Mouse (Mus musculus) right cerebral cortex, postnatal 4 days (tissue): ENCODE data around the gene Kcnk7.

ENCODE experiments used
- DNase-seq: peaks from one replicate; pipeline ENCODE4 v3.0.0-alpha.2; 2022

The Kcnk7 gene

DNA sequence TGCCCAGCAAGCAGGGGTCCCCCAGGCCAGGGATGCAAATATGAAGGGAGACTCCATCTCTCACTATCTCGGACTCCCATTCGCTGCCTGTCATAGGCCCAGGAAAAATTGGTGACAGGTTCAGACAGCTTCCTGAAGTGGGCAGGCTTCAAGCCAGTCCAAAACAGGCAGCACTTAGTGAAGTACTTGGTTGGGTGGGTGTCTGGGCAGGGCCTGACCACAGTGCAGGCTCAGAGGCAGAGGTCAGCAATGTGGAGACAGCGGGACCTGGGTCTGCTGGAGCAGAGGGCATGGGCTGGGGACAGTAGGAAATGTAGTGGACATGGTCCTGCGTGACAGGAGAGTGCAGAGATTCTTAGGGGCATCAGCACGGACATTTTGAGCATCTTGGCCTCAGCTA, 12.6 kb upstream of the Kcnk7 start:
- no peak for DNase-seq

DNA sequence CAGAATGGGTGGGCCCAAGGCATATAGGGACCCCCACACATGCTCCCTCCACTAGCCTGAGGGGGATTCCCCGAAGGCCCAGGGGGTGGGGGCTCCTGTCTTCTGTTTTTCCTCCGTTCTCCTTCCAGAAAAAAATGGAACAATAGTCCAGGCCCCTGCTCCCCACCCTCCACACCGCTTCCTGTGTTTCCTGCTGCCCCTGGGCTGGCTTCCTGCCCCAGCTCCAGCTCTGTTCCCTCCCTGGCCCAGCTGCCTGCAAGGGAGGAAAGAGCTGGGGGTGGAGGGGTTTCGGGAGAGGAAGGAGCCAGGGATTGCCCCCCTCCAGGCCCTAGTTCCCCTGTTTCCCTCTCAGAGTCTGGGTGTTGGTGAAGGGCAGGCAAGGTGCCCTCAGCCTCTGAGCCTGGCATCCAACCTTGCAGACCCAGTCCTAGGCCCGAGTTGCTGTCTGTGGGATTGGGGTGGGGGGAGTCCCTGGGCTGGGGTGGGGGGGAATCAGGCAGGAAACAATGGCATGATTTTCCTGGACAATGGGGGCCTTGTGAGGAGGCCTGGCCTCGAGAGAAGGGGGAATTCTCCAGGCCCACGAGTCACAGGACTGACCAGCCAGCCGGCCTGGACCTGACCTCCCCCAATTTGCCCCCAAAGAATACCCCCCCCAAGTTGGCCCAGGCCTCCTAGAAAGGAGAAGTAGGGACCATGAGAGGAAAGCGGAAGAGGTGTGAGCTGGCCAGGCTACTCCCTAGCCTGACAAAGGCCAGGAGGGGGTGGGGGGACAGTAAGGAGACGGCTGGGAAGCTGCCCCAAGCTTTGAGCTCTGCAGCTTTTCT, 11.9 kb upstream of the Kcnk7 start:
- DNase-seq, result no peak

DNA sequence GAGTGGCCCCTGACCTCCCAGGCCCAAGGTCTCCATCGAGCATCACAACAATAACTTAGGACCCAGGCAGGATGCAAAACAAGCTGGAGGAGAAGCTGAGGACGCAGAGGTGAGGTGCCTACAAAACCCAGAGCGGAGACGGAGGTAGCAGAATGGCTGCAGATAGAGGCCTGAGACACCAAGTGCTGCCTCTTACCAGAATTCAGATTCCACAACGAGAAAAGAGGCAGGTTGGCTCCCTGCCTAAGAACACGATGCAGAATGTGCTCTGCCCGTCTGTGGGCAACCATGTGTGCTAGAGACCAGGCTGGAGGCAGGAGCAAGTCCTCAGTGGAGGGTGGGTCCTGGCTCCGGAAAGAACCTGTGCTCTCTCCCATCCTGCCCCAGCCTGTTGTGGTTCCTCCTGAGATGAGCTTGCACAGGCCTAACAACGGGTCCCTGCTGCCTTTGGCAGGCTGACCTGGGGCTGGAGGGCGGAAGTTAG, 11.2 kb upstream of the Kcnk7 start:
- DNase-seq, result no peak

DNA sequence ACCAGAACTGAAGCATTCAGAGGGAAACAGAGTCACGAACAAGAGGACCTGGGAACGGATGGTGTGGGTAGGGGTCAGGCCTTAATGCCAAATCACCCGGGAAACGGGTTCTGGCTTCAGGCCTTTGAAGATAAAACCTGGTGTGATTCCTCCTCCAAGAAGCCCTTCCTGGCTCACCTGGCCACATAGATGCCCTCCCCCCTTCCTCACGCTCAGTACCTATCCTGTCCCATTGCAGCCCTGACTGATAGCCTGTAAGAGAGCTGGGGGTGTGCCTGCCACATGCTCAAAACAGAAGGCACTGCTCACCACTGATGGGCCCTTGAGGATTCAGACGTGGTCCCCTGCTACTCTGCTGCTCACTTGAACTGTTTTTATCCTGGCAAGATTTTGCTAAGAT, 10.4 kb upstream of the Kcnk7 start:
- no peak for DNase-seq

DNA sequence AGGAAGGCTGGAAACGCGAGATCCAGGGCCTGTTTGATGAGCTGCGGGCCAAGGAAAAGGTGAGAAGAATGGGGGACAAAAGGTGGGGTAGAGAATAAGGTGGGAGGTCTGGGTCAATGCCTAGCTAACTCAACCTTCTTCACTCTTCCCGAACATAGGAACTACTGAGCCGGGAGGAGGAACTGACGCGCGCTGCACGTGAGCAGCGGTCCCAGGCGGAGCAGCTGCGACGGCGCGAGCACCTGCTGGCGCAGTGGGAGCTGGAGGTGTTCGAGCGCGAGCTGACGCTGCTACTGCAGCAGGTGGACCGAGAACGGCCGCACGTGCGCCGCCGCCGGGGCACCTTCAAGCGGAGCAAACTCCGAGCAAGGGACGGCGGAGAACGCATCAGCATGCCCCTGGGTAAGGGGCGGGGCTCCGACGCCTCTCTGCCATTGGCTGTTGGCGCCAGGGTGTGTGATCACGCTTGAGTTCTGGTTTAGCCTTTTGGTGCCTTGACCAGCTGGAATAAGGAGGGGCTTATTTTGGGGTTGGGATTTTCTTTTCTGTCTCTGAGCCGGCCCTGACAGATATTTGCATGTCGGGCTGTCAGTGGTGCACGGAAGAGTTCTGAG, 8.2 kb upstream of the Kcnk7 start:
- no peak for DNase-seq

DNA sequence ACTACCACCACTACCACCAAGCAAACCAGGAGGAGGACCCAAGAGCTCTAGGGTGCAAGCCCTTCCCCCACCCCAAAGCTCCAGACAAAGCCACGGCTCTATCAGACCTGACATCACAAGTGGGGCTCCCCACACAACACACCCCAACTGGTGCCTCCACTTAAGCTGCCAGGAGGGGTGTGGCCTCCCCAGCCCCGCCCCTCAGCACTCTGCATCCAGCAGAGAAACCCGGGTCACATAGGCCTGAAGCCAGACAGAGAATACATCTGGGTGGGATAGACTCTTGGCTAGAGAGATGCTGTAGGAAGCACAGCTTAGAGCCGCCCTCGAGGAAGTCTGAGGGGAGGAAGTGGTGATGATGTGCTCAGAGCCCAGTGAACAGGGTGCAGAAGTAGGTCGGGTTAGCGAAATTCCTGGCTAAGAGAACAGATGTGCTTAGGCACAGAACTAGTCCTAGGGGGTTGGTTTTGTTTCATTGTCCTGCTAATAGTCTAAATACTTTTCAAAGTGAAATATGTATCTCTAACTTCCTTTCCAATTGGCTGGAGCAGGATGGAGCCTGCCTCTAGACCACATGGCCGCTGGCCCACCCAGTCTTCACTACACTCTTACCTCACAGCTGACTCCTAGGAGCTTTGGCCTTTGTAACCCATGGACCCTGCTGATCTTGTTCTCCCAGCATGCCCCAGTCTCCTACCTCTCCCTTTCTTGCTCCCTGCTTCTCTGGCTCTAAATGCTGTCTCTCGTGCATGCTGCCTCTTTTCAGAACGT, 819 bp downstream of the Kcnk7 start:
- no peak for DNase-seq

DNA sequence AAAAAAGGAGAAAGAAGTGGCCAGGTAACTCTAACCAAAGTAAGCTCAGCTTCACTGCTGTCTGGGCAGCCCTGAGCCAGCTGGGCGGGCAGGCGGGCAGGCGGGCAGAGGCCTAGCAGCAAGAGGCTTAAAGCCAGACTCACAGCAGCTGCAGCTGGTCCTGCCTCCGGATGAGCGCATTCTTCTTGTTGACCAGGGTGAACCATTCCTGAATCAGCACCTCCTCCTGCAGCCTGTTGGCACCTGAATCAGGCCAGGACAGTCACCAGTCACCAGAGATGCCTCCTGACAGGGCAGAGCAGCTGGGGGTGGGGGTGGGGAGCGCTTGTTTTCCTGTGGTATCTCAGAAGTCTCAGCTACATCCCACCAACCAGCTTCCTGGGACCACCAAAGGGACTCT, 5.9 kb downstream of the Kcnk7 start:
- DNase-seq, result no peak

DNA sequence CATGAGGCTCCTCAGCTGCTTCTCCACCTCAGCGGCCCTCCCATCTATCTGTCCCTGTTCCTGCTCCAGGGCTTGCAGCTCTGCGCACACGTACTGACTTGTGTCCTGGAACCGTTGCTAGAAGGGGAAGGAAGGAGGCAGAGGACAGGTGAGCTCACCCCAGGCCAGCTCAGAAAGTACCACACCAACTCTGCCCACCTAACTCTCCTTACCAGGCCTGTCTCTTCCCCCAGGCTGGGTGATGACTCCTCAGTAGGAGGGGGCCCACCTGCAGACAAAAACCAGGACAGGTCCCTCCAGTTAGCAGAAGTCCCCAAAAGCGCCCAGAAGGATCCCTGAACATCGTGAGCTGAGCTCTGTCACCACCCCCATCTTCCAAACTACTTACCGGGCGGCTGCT, 6.4 kb downstream of the Kcnk7 start:
- DNase-seq, result no peak

DNA sequence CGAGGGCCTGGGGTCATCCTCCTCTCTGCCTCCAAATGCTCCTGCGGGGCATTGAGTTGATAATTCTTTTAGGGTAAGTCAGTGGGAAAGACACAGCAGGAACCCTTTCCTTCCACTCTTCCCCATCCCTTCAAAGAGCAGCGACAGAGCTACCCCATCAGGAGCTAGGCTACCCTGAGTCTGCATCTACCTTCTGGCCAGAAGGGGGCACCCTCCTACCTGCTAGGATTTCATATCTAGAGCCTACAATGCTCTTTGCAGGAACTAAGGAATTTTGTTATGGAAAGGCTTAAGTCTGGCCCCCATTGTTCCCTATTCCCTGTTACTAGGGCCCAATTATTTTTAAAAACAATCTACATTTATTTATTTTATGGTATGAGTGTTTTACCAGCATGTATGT, 7.1 kb downstream of the Kcnk7 start:
- DNase-seq, result peak; percentile 64

DNA sequence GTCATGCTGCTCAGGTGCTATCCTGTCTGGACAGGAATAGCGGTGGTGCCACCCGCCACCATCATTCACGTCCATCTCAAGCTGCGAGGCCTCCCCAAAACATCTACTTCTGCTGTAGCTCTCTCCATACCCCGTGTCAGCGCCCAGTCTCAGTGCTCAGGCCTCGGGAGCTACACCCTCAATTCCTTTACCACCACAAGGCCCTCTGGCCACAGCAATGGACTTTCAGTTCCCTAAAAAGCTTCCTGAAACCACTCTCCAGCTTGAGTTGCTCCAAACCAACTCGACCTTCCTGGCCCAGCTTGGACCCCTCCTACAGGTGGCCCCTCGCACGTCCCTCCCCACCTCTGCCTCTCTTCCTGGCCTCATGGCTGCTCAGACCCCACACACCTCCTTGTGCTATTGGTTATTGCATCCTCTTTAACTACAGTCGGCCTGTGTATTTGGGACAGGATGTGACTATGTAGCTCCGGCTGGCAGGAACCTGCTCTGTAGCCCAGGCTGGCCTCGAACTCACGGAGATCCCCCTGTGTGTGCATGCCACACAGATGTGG, 7.8 kb downstream of the Kcnk7 start:
- no peak for DNase-seq

DNA sequence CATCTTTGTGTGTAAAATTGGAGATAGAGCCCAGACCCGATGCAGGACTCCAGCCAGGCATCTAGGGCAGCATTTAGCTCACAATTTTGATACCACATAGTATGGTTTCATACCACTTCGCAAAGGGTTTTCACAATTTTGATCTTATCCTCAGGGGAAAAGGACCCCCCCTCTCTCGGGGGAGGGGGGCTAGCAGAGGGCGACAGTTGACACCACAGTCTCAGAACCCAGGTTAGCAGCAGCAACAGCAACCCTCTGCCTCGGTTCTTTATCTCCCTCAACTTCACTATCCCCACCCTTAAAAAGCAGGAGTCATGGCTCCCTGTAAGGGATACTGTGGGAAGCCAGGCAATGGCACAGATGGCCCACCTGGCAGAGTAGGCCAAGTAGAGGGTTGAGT, 9.1 kb downstream of the Kcnk7 start:
- no peak for DNase-seq

DNA sequence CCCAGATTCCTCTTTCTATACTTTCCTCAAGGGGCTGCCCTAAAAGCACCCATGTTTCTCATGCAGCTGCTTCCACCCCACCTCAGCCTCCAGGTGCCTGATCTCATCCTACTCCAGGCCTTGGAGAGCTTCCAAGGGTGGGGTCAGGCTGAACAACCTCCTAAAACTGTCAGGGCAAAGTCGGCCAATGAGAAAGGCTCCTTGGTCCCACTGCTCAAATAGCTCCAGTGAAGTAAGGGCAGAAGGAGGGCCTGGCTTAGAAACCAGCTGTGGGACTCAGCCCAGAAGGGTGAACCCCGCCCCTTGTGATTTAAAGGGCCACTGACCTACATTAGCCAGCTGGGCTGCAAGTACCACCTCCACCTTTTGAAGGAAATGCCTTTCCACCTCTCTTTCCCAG, 9.6 kb downstream of the Kcnk7 start:
- DNase-seq, result no peak

DNA sequence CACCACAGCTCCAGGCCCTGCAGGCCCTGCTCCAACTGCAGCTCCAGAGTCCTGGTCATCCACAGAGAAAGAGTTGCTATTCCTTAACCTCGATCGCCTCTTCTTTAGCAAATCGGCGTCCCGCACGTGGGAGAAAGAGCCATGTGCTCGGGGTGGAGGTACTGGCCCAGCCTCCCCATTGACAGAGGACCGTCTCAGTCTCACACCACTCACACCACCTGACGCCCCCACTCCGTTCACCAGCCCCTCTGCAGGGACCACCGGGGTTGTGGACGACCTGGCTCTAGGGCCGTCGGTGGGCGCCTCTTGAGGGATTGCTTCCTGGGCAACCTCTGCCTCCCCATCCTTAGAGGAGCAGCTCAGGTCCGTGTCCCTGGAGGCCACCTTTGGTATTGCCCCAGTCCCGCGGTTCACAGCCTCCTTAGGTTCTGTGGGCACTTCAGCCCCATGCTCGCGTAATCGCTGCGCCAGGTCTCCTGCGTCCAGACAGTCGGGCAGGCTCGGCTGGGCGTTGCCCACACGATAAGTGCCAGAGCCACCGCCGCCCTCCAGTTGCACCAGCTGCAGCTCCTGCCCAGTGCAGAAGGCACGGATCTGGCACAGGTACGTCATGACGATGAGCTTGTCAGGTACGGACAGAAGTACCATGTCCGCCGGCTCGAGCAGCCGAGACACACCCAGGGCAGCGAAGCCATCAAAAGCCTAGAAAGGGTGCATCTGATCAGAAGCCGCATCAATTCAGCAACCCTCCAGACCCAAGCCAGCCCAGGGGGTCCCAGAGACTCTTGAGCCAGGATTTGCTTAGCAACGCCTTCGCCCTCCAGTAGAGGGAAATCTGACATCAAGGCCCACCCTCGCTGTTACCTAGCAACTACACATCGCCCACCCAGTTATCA, 11.9 kb downstream of the Kcnk7 start:
- peak; percentile 57 for DNase-seq

DNA sequence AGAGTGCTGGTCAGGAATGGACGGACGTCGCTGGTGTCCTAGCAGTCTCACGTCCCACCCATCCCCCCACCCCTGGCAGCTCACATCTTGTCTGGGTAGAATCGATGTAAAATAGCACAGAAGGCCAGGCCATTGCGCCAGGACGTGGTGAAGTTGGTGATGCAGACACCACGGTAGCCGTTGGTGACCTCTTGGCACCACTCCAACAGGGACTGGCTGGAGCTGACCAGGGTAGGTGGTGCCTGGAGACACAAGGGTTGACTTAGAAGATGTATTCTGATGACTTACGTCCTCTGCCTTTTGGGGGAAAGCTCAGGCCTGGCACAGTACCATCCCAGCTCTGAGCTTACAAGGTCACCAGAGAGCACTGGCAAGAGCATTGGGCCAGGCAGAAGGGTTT, 12.8 kb downstream of the Kcnk7 start:
- no peak for DNase-seq

DNA sequence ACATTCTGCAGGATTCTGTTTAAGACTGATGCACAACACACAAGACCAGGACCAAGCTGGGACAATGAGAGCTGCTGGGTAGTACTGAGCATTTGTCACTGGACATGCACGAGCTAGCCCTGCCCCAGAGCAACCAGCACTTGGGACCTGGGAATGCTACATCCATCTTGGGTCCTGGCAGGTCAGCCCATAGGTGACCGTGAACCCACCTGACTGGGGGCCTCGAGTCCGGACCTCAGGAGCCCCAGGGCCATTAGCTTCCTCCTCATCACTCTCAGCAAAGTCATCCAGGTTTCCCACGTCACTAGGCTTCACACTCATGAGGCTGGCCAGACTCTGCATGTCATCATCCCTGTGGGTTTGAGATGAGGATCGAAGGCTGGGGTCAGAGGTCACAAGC, 17.1 kb downstream of the Kcnk7 start:
- DNase-seq, result no peak

DNA sequence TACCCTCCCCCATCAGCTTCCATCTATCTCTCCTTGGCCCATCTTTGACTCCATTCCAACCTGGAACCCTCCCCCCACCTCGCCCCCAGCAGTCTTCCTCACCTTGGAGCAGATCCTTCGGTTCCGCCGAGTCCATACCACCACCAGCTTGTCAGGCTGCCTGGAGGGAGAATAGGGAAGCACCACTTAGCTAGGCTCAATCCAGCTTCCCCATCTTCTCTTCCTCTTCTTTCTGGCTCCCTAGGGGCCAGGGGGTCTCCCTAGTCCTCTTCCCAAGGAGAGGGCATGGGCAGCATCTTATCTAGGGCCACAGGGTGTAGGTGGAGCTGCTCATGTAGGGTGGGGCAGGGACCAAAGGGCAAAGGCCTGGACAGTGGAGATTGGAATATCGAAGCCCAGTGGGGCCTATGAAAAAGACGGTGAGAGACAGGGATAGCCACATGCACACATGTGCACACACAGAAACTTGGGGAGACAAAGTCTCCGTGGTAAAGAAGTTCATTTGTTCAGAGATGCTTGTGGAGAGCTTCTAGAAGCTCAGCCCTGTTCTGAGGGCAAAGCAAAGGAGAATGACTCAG, 18.8 kb downstream of the Kcnk7 start:
- no peak for DNase-seq

DNA sequence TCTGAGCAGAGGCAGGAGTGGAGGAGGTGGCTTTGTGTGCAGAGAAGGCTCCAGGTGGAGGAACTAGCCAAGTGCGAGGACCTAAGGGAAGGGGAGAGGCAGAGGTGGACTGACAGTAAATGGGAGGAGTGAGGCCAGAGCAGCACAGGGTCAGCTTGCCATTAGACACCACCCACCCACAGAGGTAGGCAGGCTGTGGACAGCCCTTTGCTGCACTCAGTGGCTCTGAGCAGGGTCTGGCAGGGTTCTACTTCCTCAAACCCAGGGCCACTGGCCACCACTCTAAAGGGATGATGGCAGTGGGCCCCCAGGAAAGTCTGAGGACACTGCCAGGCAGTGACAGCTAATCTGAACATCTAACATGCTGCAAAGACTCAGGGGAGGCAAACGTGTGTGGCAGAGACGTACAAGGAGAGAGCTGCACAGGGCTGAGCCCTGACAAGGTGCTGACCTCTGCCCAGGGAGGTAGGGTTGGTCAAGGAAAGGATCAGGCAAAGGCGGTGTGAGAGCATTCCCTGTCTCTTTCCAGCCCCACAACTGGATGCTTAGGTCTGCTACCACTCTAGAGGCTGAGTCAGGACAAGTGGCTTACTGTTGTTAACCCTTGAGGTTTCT, 19.9 kb downstream of the Kcnk7 start:
- DNase-seq, result no peak

DNA sequence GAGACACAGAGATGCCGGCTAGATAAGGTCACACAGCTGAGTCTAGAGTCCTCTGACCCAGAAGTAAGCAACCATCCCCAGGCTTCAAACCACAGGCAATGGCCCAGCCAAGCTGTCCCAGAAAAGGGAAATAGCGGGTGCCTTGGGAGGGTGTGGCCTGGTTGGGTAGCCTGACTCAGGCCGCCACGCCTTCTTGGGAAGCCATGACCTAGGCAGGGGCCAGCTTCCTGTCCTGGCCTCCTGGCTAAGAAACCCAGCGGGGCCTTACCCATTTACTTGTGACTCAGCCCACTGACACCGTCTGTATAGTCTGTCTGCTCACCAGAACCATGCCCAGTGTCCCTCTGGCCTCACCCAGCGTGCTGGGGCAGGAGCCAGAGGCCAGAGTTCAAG, 20.4 kb downstream of the Kcnk7 start:
- DNase-seq, result no peak

DNA sequence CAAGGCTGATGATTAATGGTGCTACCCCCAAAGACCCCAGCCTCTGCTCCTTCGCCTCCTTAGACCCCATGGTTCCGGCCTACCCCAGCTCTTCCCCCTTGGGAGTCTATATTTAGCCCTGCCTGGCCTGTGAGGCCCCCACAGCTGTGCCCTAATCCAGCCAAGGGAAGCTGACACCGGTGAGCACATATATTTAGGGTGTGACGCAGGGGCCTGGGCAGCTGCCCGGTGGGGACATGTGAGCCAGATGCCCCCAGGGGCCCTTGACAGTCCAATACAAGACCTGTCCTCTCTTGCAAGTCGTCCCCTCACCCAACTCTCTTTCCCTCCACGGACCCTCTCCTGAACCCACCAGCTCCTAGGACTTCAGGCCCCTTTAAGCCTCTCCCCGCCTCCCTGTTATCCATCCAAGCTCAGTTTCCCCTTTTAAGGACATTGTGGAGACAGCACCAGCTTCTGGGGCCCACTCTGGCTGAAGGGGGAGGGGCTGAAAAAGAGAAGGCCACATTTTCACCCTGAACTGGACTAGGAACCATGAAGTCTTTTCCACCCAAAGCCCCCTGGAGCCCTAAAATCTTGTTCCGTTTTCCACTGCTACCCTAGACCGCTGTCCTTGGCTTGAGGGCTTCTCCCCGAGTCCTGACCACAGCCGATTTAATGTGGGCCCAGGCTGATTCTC, 21.0 kb downstream of the Kcnk7 start:
- DNase-seq, result no peak

DNA sequence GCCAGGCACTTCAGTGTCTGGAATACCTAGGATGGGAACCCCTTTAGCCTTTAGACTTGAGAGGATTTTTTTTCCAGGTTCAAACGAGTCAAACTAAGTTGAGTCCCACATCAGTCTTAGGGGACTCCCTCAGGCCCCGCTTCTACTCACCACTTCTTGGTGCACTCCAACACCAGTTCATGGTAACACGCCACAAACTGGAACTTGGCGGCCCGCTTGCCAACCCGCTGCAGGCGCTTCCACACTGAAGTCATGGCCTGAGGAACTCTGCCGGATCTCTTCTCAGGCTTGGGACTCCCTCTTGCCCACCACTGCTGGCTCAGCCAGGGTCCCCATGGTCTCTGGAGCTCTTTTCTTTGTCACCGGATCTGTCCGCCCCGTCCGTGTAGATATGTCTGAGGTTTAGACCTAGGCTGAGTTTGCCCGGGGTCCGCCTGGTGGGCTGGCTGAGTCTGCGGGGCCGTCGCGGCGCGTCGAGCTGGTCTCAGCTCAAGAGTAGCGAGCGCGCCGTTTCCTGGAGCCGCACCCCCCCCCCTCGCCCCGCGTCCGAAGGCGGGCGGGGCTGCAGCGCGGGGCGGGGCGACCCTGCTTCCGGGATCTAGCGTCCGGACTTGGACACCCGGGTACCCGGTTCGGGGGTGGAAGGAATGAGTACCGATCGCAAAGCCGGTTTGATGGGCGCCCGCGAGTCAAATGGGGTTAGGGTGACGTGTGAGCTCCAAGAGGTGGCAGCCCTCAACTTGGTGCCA, 21.8 kb downstream of the Kcnk7 start, which contains the start of gene Ehbp1l1:
Ehbp1l1 (minus strand) TSS at position 551 of the 749 bp plus-strand sequence.
- DNase-seq, result peak; percentile 50
